Mouse (Mus musculus) intestine, embryonic 14.5 days (tissue): ENCODE data around the gene Doc2a. TPM values are rescaled to one million over a fixed set of nuclear protein-coding genes. Genes with fewer than 3 reads are reported as not detected.

Experiments
- ATAC-seq: fragments of 200-750 bp; cut with Nextera tagmentation; replicated peaks from 2 replicates; pipeline ENCODE4 v1.8.0; 2017; ENCODE audit warnings: low read depth, moderate number of reproducible peaks, moderate TSS enrichment, moderate library complexity; ENCODE audit not compliant: low FRiP score, low TSS enrichment
- DNase-seq: peaks from one replicate; pipeline ENCODE4 v3.0.0-alpha.2; 2018; ENCODE audit warnings: low spot score
- H3K27ac ChIP-seq: fragments of 300-500 bp; sonication (generic); 2 replicates; pipeline ENCODE4 v1.5.1; 2014; ENCODE audit warnings: low read depth, mild to moderate bottlenecking, control low read depth
- H3K27me3 ChIP-seq: fragments of 300-500 bp; sonication (generic); replicated peaks from 2 replicates; pipeline ENCODE4 v1.6.1; 2014; ENCODE audit warnings: low read length, control low read depth; ENCODE audit not compliant: control insufficient read depth, insufficient read depth
- H3K36me3 ChIP-seq: fragments of 300-500 bp; sonication (generic); 2 replicates; pipeline ENCODE4 v1.6.1; 2014; ENCODE audit warnings: low read length, control low read depth; ENCODE audit not compliant: control insufficient read depth, insufficient read depth
- H3K4me1 ChIP-seq: fragments of 300-500 bp; sonication (generic); replicated peaks from 2 replicates; pipeline ENCODE4 v1.6.1; 2014; ENCODE audit warnings: low read length, control low read depth, mixed read lengths; ENCODE audit not compliant: control insufficient read depth, insufficient read depth
- H3K4me2 ChIP-seq: fragments of 300-500 bp; sonication (generic); 2 replicates; pipeline ENCODE4 v1.6.1; 2014; ENCODE audit warnings: low read length
- H3K4me3 ChIP-seq: fragments of 300-500 bp; sonication (generic); 2 replicates; pipeline ENCODE4 v1.5.1; 2014; ENCODE audit warnings: low read depth, low read length, control low read depth, mixed read lengths
- H3K9ac ChIP-seq: fragments of 300-500 bp; sonication (generic); 2 replicates; pipeline ENCODE4 v1.6.1; 2014; ENCODE audit warnings: mild to moderate bottlenecking, low read length
- H3K9me3 ChIP-seq: fragments of 300-500 bp; sonication (generic); 2 replicates; pipeline ENCODE4 v1.6.1; 2016; ENCODE audit warnings: low read length, control low read depth; ENCODE audit not compliant: control insufficient read depth
- WGBS: fragments of 180-500 bp; shearing (Covaris S2); extraction: QIAGEN DNeasy Blood & Tissue Kit; methylation state at CpG from one replicate; pipeline ENCODE4 v1.1.7; 2014; 5-methylcytosine and 5-hydroxymethylcytosine counted together
- polyA plus RNA-seq: library from polyadenylated mRNA; unstranded; fragments of >200 nt; fragmentation: Nextera tagmentation; extraction: Ambion mirVana; gene quantifications from 2 replicates; pipeline ENCODE4 v1.2.1, GENCODE M21; 2014

The Doc2a gene
- polyA plus RNA-seq, 1 experiment from 2014 or later: 1.2 TPM

DNA sequence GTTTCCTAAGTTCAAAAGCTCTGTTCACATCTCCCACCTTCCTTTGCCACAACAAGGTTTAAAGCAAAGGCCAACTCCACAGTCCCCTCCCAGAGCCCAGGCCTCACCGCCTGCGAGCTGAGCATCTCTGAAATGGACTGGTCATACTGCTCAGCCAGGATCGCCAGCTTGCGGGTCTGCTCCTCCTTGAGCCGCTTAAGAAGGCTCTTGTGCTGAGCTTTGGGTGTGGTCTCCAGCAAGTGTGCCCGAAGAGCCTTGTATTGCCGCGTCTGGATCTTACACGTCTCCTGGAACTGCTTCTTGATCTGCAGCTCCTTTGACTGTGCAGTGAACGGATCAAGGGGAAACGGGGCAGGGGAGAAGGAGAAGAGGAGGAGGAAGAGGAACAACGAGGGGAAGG is 20.8 kb downstream of the Doc2a start:
- peaks cover 95% of the 10 kb centered on the region for H3K36me3 ChIP-seq

DNA sequence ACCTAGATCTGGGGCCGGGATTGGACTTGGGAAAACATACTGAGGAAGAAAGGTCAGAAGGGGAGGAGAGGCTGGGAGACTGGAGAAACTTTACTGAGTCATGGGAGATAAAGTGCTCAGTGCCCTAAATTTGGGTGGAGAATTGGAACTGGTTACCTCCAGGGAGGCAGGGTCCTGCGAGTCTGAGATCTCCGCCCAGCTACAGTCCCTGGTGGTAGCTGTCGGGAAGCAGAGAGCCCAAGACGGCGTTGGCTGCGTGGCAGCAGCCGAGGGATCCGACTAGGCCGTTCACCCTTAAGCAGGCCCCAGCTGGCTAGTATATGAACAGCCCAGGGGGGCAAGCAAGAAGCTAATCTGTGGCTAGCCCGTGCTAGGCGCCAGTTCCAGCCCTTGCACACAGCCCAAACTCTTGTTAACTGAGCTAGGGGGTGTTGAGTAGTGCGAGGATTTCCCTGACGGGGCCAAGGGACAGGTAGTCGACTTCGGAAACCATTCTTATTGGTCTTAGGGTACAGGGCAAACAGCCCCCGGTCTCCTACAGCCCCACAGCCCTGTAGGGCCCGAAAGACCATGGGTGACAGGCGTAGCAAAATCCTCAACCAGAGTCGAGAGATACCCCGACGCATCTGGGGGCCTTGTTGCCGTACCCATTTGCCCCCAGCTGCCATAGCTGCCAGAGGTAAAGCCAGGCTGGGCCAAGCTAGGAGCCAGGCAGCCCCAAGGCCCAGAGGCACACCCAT is 22.7 kb downstream of the Doc2a start:
- no peak overlapping the region for H3K27ac ChIP-seq
- H3K9ac ChIP-seq: no peak overlapping the region
- H3K4me1 ChIP-seq: no peaks in the 10 kb centered on the region
- H3K27me3 ChIP-seq: no peaks in the 10 kb centered on the region
- H3K36me3 ChIP-seq: peaks cover 100% of the 10 kb centered on the region
- H3K9me3 ChIP-seq: no peaks in the 10 kb centered on the region
- no peak overlapping the region for H3K4me3 ChIP-seq
- no peak overlapping the region for H3K4me2 ChIP-seq
- WGBS: 93% methylated on average over 23 of the region's 23 CpGs
- DNase-seq (no peak), ATAC-seq (no peak)

More for the DNA sequence above, 20.8 kb downstream of the Doc2a start:
- H3K9ac ChIP-seq: no peak overlapping the region
- DNase-seq (no peak), ATAC-seq (no peak)
- H3K4me3 ChIP-seq: no peak overlapping the region
- no peaks in the 10 kb centered on the region for H3K27me3 ChIP-seq
- H3K27ac ChIP-seq: no peak overlapping the region
- no peaks in the 10 kb centered on the region for H3K9me3 ChIP-seq
- 87% methylated on average over 12 of the region's 12 CpGs for WGBS
- H3K4me1 ChIP-seq: peaks cover 14% of the 10 kb centered on the region
- no peak overlapping the region for H3K4me2 ChIP-seq

DNA sequence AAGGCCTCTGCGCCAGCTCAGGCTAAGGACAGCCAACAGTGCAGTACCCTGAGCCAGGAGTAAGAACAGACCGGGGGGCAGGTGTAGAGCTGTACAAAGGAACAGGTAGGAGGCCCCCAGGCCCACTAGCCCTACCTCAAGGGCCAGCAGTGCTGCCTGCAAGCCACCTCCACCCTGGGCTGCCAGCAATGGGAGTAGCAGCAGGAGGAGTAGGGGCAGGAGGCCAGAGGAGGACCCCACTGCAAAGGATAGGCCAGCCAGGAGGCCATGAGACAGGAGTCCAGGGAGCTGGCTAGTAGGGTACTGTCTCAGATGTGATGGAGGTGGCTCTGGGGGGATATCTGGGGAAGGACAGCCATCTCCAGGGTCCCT is 23.3 kb downstream of the Doc2a start:
- no peak overlapping the region for H3K4me2 ChIP-seq
- no peak for DNase-seq
- ATAC-seq: no peak
- no peak overlapping the region for H3K9ac ChIP-seq
- no peak overlapping the region for H3K27ac ChIP-seq
- no peak overlapping the region for H3K4me3 ChIP-seq
- H3K4me1 ChIP-seq: no peaks in the 10 kb centered on the region
- peaks cover 100% of the 10 kb centered on the region for H3K36me3 ChIP-seq
- 94% methylated on average over 2 of the region's 2 CpGs for WGBS
- H3K27me3 ChIP-seq: no peaks in the 10 kb centered on the region
- H3K9me3 ChIP-seq: no peaks in the 10 kb centered on the region

DNA sequence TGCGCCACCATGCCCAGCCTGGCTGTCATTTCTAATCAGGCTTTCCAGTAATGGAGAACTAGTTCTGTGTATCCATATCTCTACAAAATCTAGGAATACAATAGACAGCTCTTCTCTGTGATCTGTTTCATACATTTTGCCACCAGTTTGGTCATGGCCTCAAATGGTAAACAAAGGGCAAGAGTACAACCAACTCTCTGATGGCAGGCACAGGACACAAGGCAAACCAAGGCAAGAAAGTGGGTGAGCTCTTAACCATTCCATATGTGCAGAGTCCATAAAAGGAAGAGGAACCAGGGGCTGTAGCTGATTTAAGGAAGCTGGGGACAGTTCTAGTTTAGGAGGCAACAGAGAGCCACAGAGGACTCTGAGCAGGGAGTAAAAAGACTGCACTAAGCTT is 30.0 kb downstream of the Doc2a start:
- Histone ChIP-seq H3K36me3 (peaks cover 86% of the 10 kb centered on the region), H3K9ac (no peak overlapping the region), H3K4me2 (no peak overlapping the region), H3K4me1 (peaks cover 8% of the 10 kb centered on the region), H3K27ac (no peak overlapping the region), H3K9me3 (no peaks in the 10 kb centered on the region), H3K4me3 (no peak overlapping the region), H3K27me3 (no peaks in the 10 kb centered on the region)
- DNase-seq (no peak), ATAC-seq (no peak)
- 100% methylated on average over 1 of the region's 1 CpGs for WGBS

DNA sequence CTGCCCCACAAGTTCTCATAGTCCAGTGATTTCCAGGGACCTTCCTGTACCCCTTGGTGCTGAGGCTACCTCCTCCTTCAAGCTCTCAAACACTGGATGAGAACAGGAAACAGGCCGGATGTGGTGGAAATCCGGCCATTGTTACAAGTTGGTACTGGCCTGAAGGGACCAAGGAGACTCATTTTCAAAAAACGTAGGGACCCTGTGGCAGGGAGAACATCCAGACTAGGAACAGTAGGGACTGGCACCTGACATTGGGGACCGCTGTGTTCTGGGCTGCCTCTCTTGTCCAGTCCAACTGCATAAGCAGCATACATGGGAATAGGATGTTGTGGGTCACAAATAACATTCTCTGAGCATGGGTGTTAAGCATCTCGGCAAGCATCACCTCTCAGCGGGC is 33.8 kb downstream of the Doc2a start:
- Histone ChIP-seq H3K27ac (no peak overlapping the region), H3K9me3 (no peaks in the 10 kb centered on the region), H3K4me3 (no peak overlapping the region), H3K27me3 (no peaks in the 10 kb centered on the region), H3K4me1 (peaks cover 19% of the 10 kb centered on the region), H3K36me3 (peaks cover 48% of the 10 kb centered on the region), H3K4me2 (no peak overlapping the region), H3K9ac (no peak overlapping the region)
- DNase-seq: no peak
- 81% methylated on average over 6 of the region's 6 CpGs for WGBS
- no peak for ATAC-seq

DNA sequence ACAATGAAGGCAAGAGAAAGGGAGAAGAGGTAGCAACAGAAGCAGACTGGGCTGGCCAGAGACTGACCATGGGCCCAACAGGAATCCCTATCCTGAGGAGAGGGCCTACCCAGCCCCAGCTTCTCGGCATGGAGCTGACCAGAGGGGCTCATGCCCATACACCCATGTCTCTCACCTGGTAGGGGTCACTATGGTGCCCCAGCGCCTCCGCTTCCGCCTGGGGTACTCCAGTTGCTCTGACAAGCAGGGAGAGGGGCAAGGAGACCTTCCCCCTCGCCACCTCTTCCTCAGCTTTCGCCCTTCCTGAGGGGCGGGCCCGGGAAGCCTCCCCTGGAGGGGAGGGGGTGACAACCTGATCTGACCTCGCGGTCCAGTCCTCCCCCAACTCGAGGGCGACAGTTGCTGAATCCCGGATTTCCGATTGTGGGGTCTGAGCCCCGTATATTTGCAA is 36.5 kb downstream of the Doc2a start:
- Histone ChIP-seq H3K4me3 (peak overlapping the region; percentile 81), H3K9ac (peak overlapping the region; percentile 76), H3K4me1 (peaks cover 19% of the 10 kb centered on the region), H3K27me3 (no peaks in the 10 kb centered on the region), H3K9me3 (no peaks in the 10 kb centered on the region), H3K36me3 (peaks cover 21% of the 10 kb centered on the region), H3K27ac (peak overlapping the region; percentile 80), H3K4me2 (peak overlapping the region; percentile 87)
- WGBS: 1% methylated on average over 15 of the region's 15 CpGs
- DNase-seq (peak; percentile 58), ATAC-seq (peak; percentile 4; the same call in 1 of the 2 replicates)

DNA sequence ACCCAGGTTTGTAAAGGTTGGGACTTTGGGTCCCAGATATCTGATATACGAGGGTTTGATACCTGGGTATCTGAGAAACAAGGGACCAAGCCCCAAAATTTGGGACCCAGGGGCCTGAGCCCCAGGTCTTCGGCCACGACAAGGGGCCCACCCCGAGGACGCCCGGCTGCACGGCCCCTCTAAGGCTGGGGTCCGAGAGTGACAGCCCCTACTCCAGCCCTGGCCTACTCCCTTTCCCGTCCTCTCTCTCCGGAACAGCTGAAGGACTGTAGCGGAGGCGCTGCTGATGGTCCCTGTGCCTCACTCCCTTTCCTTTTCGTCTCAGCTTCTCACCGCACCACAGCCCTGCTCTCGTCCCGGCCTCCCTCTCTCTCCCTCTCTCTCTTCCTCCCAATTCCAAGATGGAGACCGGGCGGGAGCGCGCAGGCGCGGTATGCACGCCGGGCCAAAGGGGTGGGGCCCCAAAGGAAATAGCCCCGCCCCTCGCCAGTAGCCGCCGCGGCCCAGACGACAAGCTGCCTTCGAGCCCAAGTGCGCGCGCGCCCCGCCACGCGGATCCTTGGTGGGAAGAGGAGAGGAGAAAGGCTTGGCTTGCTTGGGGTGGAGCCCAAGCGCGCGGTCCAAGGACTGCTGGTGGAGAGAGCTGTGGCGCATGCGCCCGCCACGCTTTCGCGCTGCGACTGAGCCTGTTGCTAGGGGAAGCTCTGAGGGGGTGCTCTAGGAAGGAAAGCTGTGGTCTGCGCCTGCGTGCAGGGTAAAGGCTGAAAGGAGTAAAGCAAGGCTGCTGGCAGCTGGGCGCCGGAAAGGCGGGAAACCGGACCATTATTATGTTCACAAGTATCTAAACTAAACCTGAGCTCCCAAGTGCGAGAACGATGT is 37.3 kb downstream of the Doc2a start, which contains the start of gene Taok2:
Gene Taok2, minus strand, starts transcription at position 418 of the 879 bp plus-strand sequence.
- ATAC-seq (peak; percentile 95), DNase-seq (peak; percentile 97)
- peak within 1 kb of the TSS; percentile 81 for H3K4me3 ChIP-seq
- no peaks in the 10 kb centered on the region for H3K27me3 ChIP-seq
- H3K9ac ChIP-seq: peak within 1 kb of the TSS; percentile 76
- H3K4me2 ChIP-seq: peak within 1 kb of the TSS; percentile 87
- H3K4me1 ChIP-seq: peaks cover 19% of the 10 kb centered on the region
- no peaks in the 10 kb centered on the region for H3K9me3 ChIP-seq
- under 1% methylated on average over 56 of the region's 56 CpGs for WGBS
- H3K27ac ChIP-seq: peak within 1 kb of the TSS; percentile 80
- H3K36me3 ChIP-seq: peaks cover 13% of the 10 kb centered on the region

DNA sequence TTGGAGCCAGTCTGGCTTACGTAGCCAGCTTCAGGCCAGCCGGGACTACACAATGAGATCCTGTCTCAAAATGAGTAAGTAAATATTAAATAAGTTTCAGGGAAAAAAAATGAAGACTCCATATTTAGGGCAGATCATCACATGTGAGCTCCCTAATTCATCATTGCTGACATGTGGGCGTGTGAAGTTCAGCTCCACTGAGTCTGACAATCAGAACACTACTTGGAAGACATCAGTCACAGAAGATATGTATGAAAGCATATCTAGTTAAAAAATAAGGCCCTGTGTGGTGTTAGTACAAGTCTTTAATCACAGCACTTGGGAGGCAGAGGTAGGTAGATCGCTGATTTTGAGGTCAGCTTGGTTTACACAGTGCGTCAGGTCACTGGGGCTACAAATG is 40.1 kb downstream of the Doc2a start:
- Histone ChIP-seq H3K4me1 (peaks cover 11% of the 10 kb centered on the region), H3K4me2 (no peak overlapping the region), H3K27me3 (no peaks in the 10 kb centered on the region), H3K9ac (no peak overlapping the region), H3K9me3 (no peaks in the 10 kb centered on the region), H3K27ac (no peak overlapping the region), H3K4me3 (no peak overlapping the region), H3K36me3 (peaks cover 10% of the 10 kb centered on the region; the same call in 1 of the 2 replicates)
- DNase-seq (no peak), ATAC-seq (no peak)
- 74% methylated on average over 5 of the region's 5 CpGs for WGBS
